Mouse (Mus musculus) heart, postnatal 0 days (tissue): ENCODE results near the gene Atf4.

ENCODE experiments used
- CTCF ChIP-seq: IDR thresholded peaks from 2 replicates; pipeline ENCODE4 v1.5.1; 2016; ENCODE audit warnings: antibody characterized with exemption, control low read depth, low read depth
- EP300 ChIP-seq: IDR thresholded peaks from 2 replicates; pipeline ENCODE4 v1.6.1; 2016; ENCODE audit warnings: antibody characterized with exemption, low read depth

DNA sequence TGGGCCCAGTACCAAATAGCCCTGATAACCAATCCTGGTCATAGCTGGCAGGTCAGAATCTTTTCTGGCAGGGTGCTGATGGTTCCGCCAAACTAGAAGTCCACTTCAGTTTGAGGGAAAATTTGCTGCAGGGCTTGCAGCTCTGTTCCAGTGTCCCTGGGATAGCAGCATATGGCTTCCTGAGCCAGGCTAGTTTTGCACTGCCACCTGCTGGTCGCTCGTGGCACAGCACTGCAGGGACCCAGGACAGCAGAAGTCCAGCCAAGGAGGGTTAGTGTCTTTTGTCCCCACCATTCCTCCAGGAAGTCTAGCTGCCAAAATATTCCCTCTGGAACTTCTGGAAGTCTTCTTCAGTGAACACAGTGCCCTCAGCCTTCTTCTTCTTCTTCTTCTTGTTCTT is 5.7 kb downstream of the Atf4 start:
- TF ChIP-seq CTCF (peak; percentile 97), EP300 (no peak)
